Mouse (Mus musculus): ENCODE data around the gene Map7. TPM values are rescaled to one million over a fixed set of nuclear protein-coding genes. Genes with fewer than 3 reads are reported as not detected.

The Map7 gene
- polyA plus RNA-seq, 1 experiment: 13.6 TPM

GRCm38 (mm10) chr10:20311918-20312735 lies 163.9 kb downstream of the Map7 start, which contains the start of gene Bclaf1:
Gene Bclaf1, plus strand, starts transcription at chr10:20312469.
- DNase-seq: peak; percentile 99
- Histone ChIP-seq H3K4me3 (replicated peaks; ENCODE audit: extremely low read depth, low read depth, low read length) (peak within 1 kb of the TSS; percentile 99), H3K4me1 (ENCODE audit: control insufficient read depth, insufficient read depth, low read length) (peaks cover 2% of the 10 kb centered on the region)
- TF ChIP-seq POLR2A (IDR thresholded peaks at IDR 0.05; ENCODE audit: borderline replicate concordance, extremely low read depth, low read depth, low read length) (peak; percentile 95), CTCF (IDR thresholded peaks at IDR 0.05; ENCODE audit: insufficient read depth, low read length) (no peak)
- WGBS: under 1% methylated on average over 84 of the region's 84 CpGs

GRCm38 (mm10) chr10:20312736-20313301 lies 164.5 kb downstream of the Map7 start:
- Histone ChIP-seq H3K4me3 (replicated peaks; ENCODE audit: extremely low read depth, low read depth, low read length) (peak overlapping the region; percentile 99), H3K4me1 (ENCODE audit: control insufficient read depth, insufficient read depth, low read length) (peaks cover 5% of the 10 kb centered on the region)
- WGBS: 0% methylated on average over 43 of the region's 54 CpGs
- TF ChIP-seq CTCF (IDR thresholded peaks at IDR 0.05; ENCODE audit: insufficient read depth, low read length) (no peak), POLR2A (IDR thresholded peaks at IDR 0.05; ENCODE audit: borderline replicate concordance, extremely low read depth, low read depth, low read length) (peak; percentile 55; the same call in 1 of the 2 replicates)
- DNase-seq: peak; percentile 87

DNA sequence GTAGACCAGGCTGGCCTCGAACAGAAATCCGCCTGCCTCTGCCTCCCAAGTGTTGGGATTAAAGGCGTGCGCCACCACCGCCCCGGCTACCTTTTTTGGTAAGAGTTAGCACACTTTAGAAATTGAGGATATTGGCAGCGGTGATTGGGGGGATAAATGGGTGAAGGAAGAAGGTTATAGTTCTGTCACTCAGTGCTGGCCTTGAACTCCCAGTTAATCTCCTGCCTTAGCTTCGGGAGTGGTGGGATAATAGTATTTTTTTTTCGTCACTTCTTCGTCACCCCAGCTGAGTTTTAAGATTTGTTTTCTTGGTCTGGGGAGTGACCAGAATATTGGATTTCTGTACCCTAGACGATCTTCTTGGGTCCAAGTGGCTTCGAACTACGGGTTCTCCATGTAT lies 165.2 kb downstream of the Map7 start:
- TF ChIP-seq CTCF (IDR thresholded peaks at IDR 0.05; ENCODE audit: insufficient read depth, low read length) (no peak), POLR2A (IDR thresholded peaks at IDR 0.05; ENCODE audit: borderline replicate concordance, extremely low read depth, low read depth, low read length) (no peak)
- WGBS: 31% methylated on average over 13 of the region's 13 CpGs
- H3K4me1 ChIP-seq (ENCODE audit: control insufficient read depth, insufficient read depth, low read length): peaks cover 5% of the 10 kb centered on the region
- H3K4me3 ChIP-seq (replicated peaks; ENCODE audit: extremely low read depth, low read depth, low read length): peak overlapping the region; percentile 24
- DNase-seq: no peak

DNA sequence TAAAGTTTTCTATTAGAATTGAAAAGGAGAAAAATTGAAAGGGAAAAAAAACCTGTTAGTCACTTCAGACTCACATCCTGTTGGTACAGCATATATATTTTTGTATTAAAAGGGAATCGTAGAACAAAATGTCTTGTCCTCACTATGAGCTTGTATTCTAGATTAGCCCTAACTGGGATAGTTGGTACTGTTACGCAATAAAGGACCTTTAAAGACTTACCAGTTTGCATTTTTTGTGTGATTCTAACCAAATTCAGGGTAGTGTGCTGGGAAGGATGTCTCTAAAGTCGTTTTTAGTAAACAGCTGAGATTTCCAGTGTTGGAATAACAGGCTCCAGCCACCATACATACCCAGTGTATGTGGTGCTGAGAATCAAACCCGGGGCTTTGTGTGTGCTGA lies 165.7 kb downstream of the Map7 start:
- DNase-seq: no peak
- 58% methylated on average over 4 of the region's 4 CpGs for WGBS
- no peak for TF ChIP-seq CTCF (IDR thresholded peaks at IDR 0.05; ENCODE audit: insufficient read depth, low read length)
- TF ChIP-seq POLR2A (IDR thresholded peaks at IDR 0.05; ENCODE audit: borderline replicate concordance, extremely low read depth, low read depth, low read length): no peak
- H3K4me1 ChIP-seq (ENCODE audit: control insufficient read depth, insufficient read depth, low read length): peaks cover 5% of the 10 kb centered on the region
- H3K4me3 ChIP-seq (replicated peaks; ENCODE audit: extremely low read depth, low read depth, low read length): no peak overlapping the region

GRCm38 (mm10) chr10:20314797-20315196 lies 166.5 kb downstream of the Map7 start:
- DNase-seq: no peak
- H3K4me3 ChIP-seq (replicated peaks; ENCODE audit: extremely low read depth, low read depth, low read length): no peak overlapping the region
- TF ChIP-seq POLR2A (IDR thresholded peaks at IDR 0.05; ENCODE audit: borderline replicate concordance, extremely low read depth, low read depth, low read length): no peak
- no peak for TF ChIP-seq CTCF (IDR thresholded peaks at IDR 0.05; ENCODE audit: insufficient read depth, low read length)
- H3K4me1 ChIP-seq (ENCODE audit: control insufficient read depth, insufficient read depth, low read length): peaks cover 5% of the 10 kb centered on the region
- WGBS: 40% methylated on average over 2 of the region's 2 CpGs

GRCm38 (mm10) chr10:20317466-20317865 lies 169.2 kb downstream of the Map7 start:
- no peak overlapping the region for H3K4me3 ChIP-seq (replicated peaks; ENCODE audit: extremely low read depth, low read depth, low read length)
- TF ChIP-seq POLR2A (IDR thresholded peaks at IDR 0.05; ENCODE audit: borderline replicate concordance, extremely low read depth, low read depth, low read length): no peak
- TF ChIP-seq CTCF (IDR thresholded peaks at IDR 0.05; ENCODE audit: insufficient read depth, low read length): no peak
- DNase-seq: no peak
- peaks cover 5% of the 10 kb centered on the region for H3K4me1 ChIP-seq (ENCODE audit: control insufficient read depth, insufficient read depth, low read length)
- WGBS: 69% methylated on average over 5 of the region's 5 CpGs

GRCm38 (mm10) chr10:20326226-20326625 lies 178.0 kb downstream of the Map7 start:
- Histone ChIP-seq H3K4me3 (replicated peaks; ENCODE audit: extremely low read depth, low read depth, low read length) (no peak overlapping the region), H3K4me1 (ENCODE audit: control insufficient read depth, insufficient read depth, low read length) (no peaks in the 10 kb centered on the region)
- DNase-seq: no peak
- TF ChIP-seq POLR2A (IDR thresholded peaks at IDR 0.05; ENCODE audit: borderline replicate concordance, extremely low read depth, low read depth, low read length): no peak
- TF ChIP-seq CTCF (IDR thresholded peaks at IDR 0.05; ENCODE audit: insufficient read depth, low read length): no peak

Other genes with a start within 250 kb of the Map7 start
- gene Pex7, start 240.8 kb upstream of the Map7 start, polyA plus RNA-seq (2012; rRNA removed): 24.9 and 36.7 TPM in 2 replicates
- gene Map3k5, start 214.0 kb upstream of the Map7 start, polyA plus RNA-seq (2012; rRNA removed): 6.4 and 9.5 TPM in 2 replicates
- 10.4 and 19.0 TPM in 2 replicates for gene Bclaf1, start 164.0 kb downstream of the Map7 start, polyA plus RNA-seq (2012; rRNA removed)
- gene Mtfr2, start 199.3 kb downstream of the Map7 start, polyA plus RNA-seq (2012; rRNA removed): 0.07 and 0.34 TPM in 2 replicates